8 mouse cellular contexts compared by ENCODE assay signal in the genomic region with DNA sequence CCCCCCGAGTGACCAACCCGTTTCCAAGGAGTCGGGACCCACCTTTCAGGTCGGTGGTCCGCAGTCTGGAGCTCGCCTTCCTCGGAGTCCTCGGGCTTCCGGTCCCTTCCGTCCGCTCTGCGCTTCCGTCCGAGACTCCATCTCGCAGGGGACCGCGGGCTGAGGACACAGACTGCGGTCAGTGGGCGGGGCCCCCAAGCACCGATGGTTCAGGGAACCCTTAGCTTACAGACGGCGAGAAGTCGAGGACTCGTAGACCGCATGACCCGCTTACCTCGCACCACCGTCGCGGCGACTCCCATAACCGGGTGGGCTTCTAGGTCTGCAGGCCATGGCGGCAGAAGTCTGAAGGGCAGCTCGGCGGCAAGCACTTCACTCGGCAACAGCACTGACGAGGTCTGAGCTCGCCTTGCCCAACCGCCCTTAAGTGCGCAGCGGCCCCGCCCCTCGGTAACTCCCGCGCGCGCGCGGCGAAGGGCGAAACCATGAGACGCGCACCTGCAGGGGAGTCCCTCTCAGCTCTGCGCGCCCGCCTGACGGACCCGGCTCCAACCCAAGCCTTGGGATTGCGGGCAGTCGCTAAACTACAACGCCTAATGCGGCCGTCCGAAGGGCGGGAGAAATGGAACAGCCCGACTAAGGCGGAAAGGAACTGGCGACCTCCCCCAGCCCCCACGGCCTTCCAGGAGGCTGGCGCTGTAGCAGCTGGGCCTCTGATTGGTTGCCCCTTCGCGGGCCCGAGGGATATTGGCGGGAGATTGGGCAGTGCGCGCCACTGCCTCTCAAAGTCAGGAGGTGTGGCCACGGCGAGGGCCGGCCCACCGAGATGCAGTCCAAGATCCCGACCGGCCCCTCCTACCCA. TPM values are rescaled to one million over a fixed set of nuclear protein-coding genes. Genes with fewer than 3 reads are reported as not detected.
A peak's percentile ranks its signal among the peaks of the same experiment; 100 is the strongest.
DNase-seq lines count a peak whose midpoint lies in the region; ATAC-seq and TF ChIP-seq lines count a peak whose summit lies in the region.

A gene (minus strand): TSS at position 654 of the 862 bp plus-strand sequence.

- ATAC-seq in G1E (ENCODE audit: extremely low read depth, insufficient number of reproducible peaks, low FRiP score, poor library complexity, severe bottlenecking) = peak; percentile 91
- ATAC-seq in forebrain, postnatal 0 days = peak; percentile 96
- peak; percentile 96 for ATAC-seq in lung, embryonic 15.5 days (ENCODE audit: borderline replicate concordance, extremely low read depth, low FRiP score, low TSS enrichment)

- 1% methylated on average over 82 of the region's 82 CpGs for WGBS in forebrain, postnatal 0 days
- WGBS in lung, embryonic 15.5 days = under 1% methylated on average over 82 of the region's 82 CpGs

- H3K4me3 ChIP-seq in G1E (ENCODE audit: low read depth, low read length) = peak within 1 kb of the TSS; percentile 90
- peak within 1 kb of the TSS; percentile 81 for H3K4me3 ChIP-seq in forebrain, postnatal 0 days (ENCODE audit: low read depth, low read length)
- H3K4me3 ChIP-seq in lung, embryonic 15.5 days = peak within 1 kb of the TSS; percentile 90

- peaks cover 71% of the 10 kb centered on the region for H3K4me1 ChIP-seq in G1E (ENCODE audit: insufficient read depth, low read depth, low read length)
- peaks cover 7% of the 10 kb centered on the region for H3K4me1 ChIP-seq in forebrain, postnatal 0 days (ENCODE audit: insufficient read depth)
- peaks cover 38% of the 10 kb centered on the region for H3K4me1 ChIP-seq in lung, embryonic 15.5 days

- peak within 1 kb of the TSS; percentile 95 for H3K27ac ChIP-seq in forebrain, postnatal 0 days (ENCODE audit: low read depth, low read length)
- peak within 1 kb of the TSS; percentile 96 for H3K27ac ChIP-seq in lung, embryonic 15.5 days

- no peaks in the 10 kb centered on the region for H3K27me3 ChIP-seq in G1E (ENCODE audit: insufficient read depth, low read length)
- no peaks in the 10 kb centered on the region for H3K27me3 ChIP-seq in forebrain, postnatal 0 days (ENCODE audit: insufficient read depth, low read length)
- no peaks in the 10 kb centered on the region for H3K27me3 ChIP-seq in lung, embryonic 15.5 days

- DNase-seq in G1E (ENCODE audit: low spot score) = peak; percentile 98
- peak; percentile 95 to 97 for DNase-seq in cerebellum, adult 18-20 months
- peak; percentile 96 for DNase-seq in forebrain, postnatal 0 days
- DNase-seq in heart, postnatal 4 days = peak; percentile 97
- peak; percentile 94 to 96 for DNase-seq in layer of hippocampus, adult 8-10 months (ENCODE audit: low spot score in 2 of 2)
- DNase-seq in ovary, adult 18-20 months (ENCODE audit: low spot score) = peak; percentile 96
- DNase-seq in thymus, postnatal 0 days (ENCODE audit: low spot score) = peak; percentile 92

- peak within 1 kb of the TSS; percentile 62 for H3K4me2 ChIP-seq in forebrain, postnatal 0 days (ENCODE audit: low read depth)
- H3K4me2 ChIP-seq in lung, embryonic 15.5 days = peak within 1 kb of the TSS; percentile 57

- H3K36me3 ChIP-seq in G1E (replicated peaks) = peaks cover 71% of the 10 kb centered on the region
- H3K36me3 ChIP-seq in forebrain, postnatal 0 days (ENCODE audit: insufficient read depth) = peaks cover 15% of the 10 kb centered on the region
- H3K36me3 ChIP-seq in lung, embryonic 15.5 days = peaks cover 50% of the 10 kb centered on the region

- peak within 1 kb of the TSS; percentile 76 for H3K9ac ChIP-seq in forebrain, postnatal 0 days
- peak within 1 kb of the TSS; percentile 88 for H3K9ac ChIP-seq in lung, embryonic 15.5 days

- no peak for TF ChIP-seq CTCF in G1E (IDR thresholded peaks at IDR 0.05; ENCODE audit: low read depth, low read length)
- TF ChIP-seq CTCF in forebrain, postnatal 0 days (IDR thresholded peaks at IDR 0.05; ENCODE audit: low read depth) = peak; percentile 21

- no peaks in the 10 kb centered on the region for H3K9me3 ChIP-seq in G1E (replicated peaks)
- H3K9me3 ChIP-seq in forebrain, postnatal 0 days (ENCODE audit: low read length) = no peaks in the 10 kb centered on the region
- H3K9me3 ChIP-seq in lung, embryonic 15.5 days = no peaks in the 10 kb centered on the region

RNA-seq across cellular contexts. Expression of the gene that starts here (rescaled TPM):
- total RNA-seq in G1E (2014; fragmentation: Nextera tagmentation) (168 and 174 TPM in 2 replicates), G1E (2017) (373 and 386 TPM in 2 replicates)
- polyA plus RNA-seq in G1E (2012) = 174 and 196 TPM in 2 replicates
- 88.7 and 89.8 TPM in 2 replicates for total RNA-seq in forebrain, postnatal 0 days (2014; rRNA removed)
- polyA plus RNA-seq in forebrain, postnatal 0 days (2015; fragmentation: Nextera tagmentation; extraction: Ambion mirVana) = 86.4 and 94.4 TPM in 2 replicates
- total RNA-seq in heart, postnatal 4 days (2021) = 10 to 100 TPM; 33.4 to 41.5 TPM
- 10 to 100 TPM; 18.1 to 28.3 (median 23.1) TPM for total RNA-seq in layer of hippocampus, adult 8-10 months (2022)
- 274 and 284 TPM in 2 replicates for polyA plus RNA-seq in lung, embryonic 15.5 days (2015; fragmentation: Nextera tagmentation; extraction: Ambion mirVana)
- 353 and 376 TPM in 2 replicates for polyA plus RNA-seq in thymus, postnatal 0 days (2015; fragmentation: Nextera tagmentation; extraction: Ambion mirVana)

Comparison
In these comparisons a context has a peak if more than half of its experiments do, and no peak if none do; other contexts are left out.
1. Peak in every context shown above with its lines: DNase-seq, ATAC-seq, H3K4me3 ChIP-seq and H3K27ac ChIP-seq.